In genomic region chr3:108345855-108346254, GRCm38 (mm10) we compare ENCODE assay signal across 18 mouse cellular contexts. TPM values are rescaled to one million over a fixed set of nuclear protein-coding genes. Genes with fewer than 3 reads are reported as not detected.
"Had no signal": no experiment of that assay in that cellular context is flagged by ENCODE, and none has a peak within 500 bp of the region (broad histone marks: within the 10 kb centered on the region; RNA-seq: fewer than 3 reads in every experiment).

No protein-coding gene starts in this region.

- H3K27ac ChIP-seq: kidney, postnatal 0 days; limb, embryonic 10.5 days; liver, embryonic 15.5 days; macrophage; midbrain, embryonic 13.5 days; neural tube, embryonic 13.5 days; stomach, embryonic 15.5 days had no signal

- H3K9ac ChIP-seq: liver, embryonic 15.5 days; midbrain, embryonic 13.5 days; neural tube, embryonic 13.5 days; stomach, embryonic 15.5 days had no signal

- H3K9me3 ChIP-seq: limb, embryonic 10.5 days; liver, embryonic 15.5 days; midbrain, embryonic 13.5 days; neural tube, embryonic 13.5 days; stomach, embryonic 15.5 days had no signal

- H3K4me2 ChIP-seq: liver, embryonic 11.5 days; liver, embryonic 15.5 days; midbrain, embryonic 13.5 days; neural tube, embryonic 13.5 days; stomach, embryonic 15.5 days had no signal

- H3K4me3 ChIP-seq: limb, embryonic 10.5 days; liver, embryonic 15.5 days; midbrain, embryonic 13.5 days; neural tube, embryonic 13.5 days; stomach, embryonic 15.5 days had no signal

- DNase-seq: kidney, adult 11 months; kidney, adult 9 months; kidney, postnatal 36 days; lung, adult 2 months; right cerebral cortex, postnatal 14 days; thymus, adult 2 months; thymus, postnatal 25 days had no signal

- H3K27me3 ChIP-seq: liver, embryonic 15.5 days; midbrain, embryonic 13.5 days; neural tube, embryonic 13.5 days; stomach, embryonic 15.5 days had no signal

- H3K4me1 ChIP-seq: limb, embryonic 10.5 days; midbrain, embryonic 13.5 days; neural tube, embryonic 13.5 days; stomach, embryonic 15.5 days had no signal

- ATAC-seq: lung, postnatal 0 days; midbrain, embryonic 13.5 days had no signal

RNA-seq across cellular contexts. Expression of gene Mybphl, which starts 18.9 kb away (rescaled TPM):
- polyA plus RNA-seq: kidney, postnatal 0 days; limb, embryonic 14.5 days; macrophage; midbrain, embryonic 13.5 days; neural tube, embryonic 13.5 days; stomach, embryonic 15.5 days; urinary bladder, adult 2 months had no signal
